Mouse (Mus musculus): ENCODE measurements around the gene Pcyt2.

Gene Pcyt2

DNA sequence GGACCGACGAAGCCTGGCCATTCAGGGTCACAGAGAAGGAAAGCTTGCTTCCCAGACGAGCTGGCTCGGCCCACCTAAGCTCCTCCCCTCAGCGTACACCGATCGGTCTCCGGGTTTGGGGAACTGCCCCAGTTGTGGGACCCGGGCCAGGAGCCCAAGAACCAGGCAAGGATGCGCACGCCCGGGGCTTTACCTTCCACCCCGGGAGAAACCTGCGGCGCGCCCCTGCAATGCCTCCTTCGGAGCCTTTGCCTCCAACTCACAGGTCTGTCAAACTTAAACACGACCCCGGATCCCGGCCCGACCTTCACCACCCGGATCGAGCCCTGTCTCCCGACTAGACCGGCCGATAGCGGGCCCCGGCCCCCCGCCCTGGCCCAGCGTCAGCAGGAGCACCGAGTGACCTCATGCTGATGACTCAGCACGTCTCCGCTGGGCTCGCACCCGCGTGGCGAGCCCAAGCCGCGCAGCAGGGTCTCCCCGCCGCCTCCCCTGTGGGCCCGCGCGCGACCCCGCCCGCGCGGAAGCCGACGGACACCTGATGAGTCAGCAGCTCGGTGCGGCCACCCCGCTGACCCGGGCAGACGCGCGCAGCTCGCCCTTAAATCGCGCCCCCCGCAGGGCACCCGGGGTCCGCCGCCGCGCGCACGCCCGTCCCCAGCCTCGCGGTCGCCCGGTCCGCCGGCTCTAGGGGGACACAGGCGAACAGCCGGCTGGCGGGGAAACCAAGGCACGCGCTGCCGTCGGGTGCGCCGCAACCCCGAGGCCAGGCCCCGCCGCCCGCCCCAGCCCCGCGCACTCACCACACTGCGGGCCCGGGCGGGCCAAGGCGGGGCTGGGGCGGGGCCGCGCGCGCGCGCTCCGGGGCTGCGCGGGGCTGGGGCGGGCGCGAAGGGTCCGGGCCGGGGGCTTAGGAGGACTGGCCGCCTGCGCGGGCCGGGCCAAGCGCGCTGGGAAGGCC, 15.1 kb upstream of the Pcyt2 start:
- DNase-seq = peak; percentile 67 to 76

DNA sequence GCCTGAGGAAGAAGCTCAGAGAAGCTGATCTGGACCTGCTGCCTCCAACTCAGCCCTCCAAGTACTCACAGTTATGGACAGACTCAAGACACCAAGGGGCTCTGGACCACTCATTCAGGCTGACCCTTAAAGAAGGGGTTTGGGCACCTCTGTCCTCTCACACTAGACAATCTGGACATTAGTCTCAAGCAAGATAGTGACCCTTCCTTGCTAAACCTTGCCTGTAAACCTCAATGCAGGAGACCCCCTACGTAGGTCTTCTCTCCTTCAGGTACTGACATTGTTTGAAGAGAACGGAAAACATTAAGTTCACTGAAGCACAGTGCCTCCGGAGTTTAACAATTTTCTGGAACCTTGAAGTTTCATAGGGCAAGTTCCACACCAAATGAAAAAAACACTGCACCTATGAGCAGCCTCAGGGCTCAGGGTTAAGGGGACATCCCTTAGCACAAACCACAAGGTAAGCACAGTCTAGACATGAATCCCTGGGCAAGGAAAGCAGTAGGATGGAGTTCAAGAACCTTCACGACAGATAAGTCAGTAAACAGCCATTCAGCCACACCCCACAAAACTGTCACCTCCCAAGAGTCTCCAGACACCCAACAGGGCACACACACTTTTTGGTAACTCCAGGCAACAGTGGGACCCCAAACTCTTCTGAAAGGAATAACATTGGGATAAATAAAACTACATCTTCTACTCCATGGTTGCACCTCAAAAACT, 14.2 kb upstream of the Pcyt2 start:
- no peak for DNase-seq

DNA sequence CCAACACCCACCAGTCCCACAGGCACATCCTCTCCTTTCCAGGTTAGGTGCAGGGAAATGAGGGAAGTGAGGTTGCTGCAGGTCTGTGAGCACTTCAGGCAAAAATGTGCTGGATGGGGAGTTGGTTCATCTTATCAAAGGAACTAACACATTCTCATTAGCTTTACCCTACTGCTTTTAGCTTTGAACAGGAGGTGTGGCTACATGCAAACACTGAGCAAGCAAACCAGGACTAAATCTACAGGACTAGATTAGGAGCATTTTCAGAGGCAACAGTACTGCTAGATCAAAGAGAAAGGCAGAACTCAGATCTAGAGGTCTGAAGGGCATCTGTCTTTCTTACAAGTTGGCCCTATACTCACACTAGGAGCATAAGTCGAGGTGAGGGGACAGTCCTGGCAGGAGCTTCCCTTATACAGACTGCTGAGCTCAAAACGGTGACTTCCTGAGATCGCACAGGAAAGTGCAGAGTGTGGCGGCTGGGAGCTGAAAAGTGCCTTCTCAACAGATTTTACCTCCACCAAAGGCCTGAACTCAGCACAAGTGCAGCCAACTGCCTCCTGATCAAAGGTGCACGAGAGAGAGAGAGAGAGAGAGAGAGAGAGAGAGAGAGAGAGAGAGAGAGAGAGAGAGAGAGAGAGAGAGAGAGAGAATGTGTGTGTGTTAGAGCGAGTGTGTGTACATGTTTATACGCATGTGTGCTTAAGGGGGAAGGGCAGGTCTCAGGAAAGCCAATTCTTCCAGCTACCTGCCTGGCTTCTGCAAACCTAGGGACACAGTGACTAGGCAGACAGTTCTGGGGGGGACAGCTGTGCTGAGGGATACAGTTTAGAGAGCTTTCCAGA, 13.4 kb upstream of the Pcyt2 start:
- peak in 1 of 2 experiments; percentile 8 for DNase-seq

DNA sequence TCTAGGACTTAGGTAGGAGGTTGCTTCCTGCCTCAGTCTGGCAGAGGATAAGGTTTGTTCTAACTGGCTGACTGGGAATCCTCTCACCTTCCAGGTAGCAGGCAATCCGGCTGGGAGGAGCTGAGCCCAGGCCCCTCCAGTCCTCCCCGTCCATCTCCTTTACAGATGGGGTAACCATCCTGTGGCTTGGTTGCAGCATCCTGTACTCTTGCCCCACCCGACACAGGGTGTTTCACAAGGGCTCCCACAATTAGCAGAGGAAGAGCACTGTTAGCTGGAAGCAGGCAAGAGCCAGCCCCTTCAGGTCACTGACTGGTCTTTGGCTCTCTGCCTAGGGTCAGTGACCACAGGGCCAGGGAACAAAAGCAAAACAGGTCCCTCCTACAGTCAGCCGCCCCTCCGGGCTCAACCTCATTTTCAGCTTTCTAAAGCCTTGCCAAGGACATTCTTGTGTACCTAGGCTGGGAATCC, 12.7 kb upstream of the Pcyt2 start:
- DNase-seq = peak in 1 of 2 experiments; percentile 16

DNA sequence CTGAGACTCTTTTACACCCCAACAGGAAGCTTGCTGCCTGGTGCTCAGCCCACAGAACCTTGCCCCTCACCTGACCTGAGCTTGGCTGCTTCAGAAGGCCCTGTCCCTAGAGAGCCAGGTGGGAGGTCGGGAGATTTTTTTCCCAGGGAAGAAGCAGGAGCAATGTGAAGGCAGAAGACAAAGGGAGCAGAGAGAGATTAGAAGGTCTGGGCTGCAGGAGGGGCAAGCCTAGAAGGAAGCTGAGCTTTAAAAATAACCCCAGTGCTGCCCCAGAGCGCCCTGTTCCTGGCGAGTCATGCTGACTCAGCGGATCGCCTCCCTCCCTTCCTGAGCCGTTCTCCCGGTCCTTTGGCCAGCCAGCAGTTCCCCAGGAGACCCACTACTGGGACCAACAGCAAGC, 12.2 kb upstream of the Pcyt2 start:
- DNase-seq = no peak

DNA sequence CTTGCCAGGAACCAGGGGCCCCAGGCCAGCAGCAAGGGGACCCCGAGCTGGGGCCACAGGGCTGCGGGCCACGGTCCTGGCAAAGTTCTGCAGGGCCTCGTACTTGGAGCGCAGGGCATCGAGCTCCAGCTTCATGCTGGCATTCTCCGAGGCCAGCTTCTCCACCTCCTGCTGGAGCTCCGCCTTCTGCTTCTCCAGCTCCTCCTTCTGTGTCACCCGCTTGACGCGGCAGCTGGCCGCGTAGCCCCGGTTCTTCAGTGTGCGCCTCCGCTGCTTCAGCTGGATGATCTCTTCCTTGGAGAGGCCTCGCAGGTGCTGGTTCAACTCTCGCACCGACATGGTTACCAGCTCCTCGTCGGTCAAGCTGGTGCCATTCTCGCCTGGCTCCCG, 11.6 kb upstream of the Pcyt2 start:
- peak in 1 of 2 experiments; percentile 37 for DNase-seq

DNA sequence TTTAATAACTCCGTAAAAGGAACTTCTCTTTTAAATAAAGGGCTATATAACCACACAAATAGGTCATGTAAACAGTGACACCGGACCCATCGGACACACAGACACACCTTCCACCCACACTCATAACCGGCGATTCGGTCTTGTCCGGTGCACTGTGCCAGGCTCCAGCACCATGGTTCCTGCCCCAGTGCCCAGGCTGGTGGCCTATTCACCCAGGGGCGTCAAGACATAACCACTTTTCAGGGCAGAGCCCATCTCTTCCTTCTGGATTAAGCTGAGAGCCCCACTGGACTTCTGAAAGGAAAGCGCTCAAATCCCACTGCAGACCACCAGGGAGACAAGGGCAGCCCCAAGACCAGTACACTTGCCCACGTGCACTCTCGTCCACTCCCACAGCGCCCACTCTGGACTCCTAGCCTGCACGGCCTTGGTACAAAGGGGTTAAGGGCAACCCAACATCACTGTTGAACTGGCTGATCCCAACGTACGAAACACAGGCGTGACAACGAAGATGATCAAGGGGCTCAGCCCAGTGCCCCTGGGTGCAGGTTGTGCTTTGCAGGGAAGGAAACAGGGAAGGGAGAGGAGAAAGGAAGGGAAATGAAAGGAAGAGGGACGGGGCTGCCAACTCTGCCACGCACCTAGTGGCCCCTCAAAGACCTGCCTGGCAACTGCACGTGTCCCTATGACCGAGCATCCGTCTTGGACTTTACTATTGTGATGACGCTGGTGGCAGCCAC, 11.0 kb upstream of the Pcyt2 start:
- DNase-seq = peak in 1 of 2 experiments; percentile 10

DNA sequence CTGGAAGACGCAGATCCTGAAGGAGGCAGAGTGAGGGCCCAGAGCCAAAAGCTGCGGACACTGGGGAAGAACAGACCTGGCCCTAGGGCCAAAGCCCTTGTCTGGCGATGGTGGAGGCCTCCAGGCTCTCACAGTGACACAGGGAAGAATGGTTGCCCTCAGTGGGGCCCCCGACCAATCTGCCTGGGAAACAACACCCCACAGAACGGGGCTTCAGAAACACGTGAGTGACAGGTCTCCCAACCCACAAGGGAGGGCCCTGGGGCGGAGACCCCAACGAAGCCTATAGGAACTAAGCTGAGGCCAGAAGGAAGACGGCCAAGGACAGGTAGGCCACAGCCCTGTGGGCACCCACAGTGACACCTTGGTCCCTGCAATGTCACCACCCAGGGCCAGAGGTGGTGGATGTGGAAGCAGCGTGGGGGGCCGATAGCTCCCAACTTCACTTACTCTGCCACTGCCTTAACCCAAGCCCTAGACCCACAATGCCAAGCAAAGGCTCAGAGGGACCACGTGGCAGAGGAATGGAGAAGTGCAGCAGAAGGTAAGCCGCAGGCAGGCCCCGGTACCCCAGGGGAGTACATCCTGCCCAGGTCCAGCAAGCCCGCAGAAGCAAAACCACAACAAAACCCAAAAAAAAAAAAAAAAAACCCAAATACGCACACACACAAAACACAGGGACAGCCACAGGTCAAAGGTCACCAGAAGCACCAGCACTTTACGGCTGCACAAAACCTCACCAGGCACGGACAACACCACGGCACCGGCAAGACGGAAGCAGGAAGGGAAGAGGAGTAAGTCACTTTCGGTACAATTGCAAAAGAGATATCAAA, 9.9 kb upstream of the Pcyt2 start:
- DNase-seq = peak in 1 of 2 experiments; percentile 32

DNA sequence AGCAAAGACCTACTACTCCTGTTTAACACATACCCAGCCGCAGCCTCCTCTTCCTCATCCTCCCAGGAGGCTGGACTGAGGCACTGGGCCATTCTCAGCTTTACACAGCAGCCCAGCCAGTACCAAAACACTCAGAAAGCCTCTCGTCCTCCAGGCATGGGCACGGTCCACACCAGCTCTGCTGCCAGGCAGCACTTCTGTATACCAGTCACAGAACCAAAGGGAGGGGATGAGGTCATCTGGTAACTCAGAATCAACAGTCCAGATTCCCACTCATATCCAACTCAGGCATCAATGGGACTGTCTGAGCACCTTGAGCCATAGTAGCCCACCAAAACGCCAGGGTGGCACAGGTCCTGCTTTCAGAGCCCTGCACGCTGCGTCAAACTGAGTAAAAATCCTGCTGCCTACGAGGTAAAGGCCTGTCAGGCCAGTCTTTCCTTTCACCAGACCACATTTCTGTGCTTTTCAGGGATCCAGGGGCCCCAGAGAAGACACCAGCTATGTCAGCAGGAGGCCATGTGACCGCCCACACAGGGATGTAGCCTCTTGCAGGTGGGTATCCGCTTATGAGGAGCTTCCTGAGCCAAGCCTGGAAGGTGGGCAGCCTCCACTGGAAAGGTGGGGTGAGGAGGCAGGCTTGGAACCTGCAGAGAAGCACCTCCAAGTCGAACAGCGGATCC, 9.2 kb upstream of the Pcyt2 start:
- peak in 1 of 2 experiments; percentile 16 for DNase-seq

DNA sequence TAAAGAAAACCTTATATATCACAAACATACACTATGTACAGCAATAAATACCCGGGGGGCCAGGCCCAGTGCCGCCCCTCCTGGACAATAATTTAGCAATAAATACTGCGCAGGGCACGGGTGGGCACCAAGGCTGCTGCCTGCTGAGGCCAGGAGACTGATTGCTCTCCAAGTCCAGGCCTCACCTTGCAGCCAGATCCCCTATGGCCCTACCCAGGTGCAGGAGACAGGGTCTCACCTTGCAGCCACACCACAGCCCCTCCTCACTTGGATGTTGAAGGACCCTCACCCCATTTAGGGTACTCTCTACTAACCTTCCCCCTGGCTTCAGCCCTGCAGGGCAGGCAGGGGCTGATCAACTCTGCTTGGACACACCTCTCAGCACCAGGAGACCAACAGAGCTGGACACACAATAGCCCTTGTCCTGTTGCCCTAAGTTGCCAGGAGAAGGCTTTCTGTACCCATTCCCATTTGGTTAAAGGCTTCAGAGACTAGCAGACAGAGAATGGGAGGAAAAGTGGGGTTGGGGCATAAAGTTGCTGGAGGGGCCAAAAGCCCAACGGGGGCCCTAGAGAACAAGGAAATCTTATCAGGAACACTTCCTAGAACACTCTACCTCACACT, 7.5 kb upstream of the Pcyt2 start, which contains the start of gene Sirt7:
Gene Sirt7, minus strand, starts transcription at position 89 of the 624 bp plus-strand sequence.
- no peak for DNase-seq

DNA sequence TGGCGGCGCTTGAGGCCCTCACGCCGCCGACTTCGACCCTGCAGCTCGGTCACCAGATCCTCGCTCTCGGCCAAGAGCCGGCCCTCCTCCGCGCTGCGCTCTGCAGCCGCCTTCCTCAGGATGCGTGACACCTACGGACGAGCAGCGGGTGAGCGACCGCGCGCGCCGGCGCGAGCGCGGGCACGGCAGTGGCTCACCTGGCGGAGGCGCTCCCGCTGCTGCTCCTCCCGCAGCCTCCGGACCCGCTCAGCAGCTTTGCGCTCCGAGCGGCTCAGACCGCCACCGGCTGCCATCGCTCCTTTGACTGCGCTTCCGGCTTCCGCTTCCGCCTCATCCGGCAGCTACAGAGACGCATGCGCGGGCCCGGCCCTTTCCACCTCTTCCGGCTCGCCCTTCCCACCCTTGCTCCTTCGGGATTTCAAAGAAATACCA, 7.0 kb upstream of the Pcyt2 start:
- peak; percentile 87 to 92 for DNase-seq

DNA sequence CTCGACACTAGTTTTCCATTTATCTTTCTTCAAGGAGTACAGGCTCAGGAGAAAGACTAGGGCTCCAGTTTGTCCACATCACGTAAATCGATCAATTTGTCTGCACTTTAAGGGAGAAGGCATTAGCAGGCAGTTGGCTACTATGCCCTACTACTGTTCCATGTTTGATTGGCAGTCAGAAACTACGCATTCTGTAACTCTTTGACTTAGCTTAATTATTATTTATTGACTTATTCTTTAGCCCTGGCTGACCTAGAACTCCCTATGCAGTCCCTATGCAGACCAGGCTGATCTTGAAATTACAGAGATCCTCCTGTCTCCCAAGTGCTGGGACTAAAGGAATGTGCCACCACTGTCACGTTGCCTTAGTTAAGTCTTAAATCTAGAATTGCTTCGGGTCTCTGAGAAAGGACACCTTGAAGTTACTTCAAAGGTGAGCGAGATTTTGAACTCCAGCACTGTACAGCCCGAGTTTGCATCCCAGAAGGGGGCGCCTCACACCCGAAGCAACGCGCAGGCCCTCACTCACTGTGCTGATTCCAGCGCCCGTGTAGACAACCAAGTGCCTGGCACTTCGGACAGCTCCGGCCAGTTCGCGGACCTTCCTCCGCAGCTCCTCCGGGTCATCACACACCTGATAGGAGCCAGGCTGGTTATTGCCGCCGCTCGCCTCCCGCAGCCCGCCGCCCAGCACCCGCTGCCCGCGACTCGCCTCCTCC, 6.4 kb upstream of the Pcyt2 start:
- DNase-seq = peak; percentile 60 to 73

DNA sequence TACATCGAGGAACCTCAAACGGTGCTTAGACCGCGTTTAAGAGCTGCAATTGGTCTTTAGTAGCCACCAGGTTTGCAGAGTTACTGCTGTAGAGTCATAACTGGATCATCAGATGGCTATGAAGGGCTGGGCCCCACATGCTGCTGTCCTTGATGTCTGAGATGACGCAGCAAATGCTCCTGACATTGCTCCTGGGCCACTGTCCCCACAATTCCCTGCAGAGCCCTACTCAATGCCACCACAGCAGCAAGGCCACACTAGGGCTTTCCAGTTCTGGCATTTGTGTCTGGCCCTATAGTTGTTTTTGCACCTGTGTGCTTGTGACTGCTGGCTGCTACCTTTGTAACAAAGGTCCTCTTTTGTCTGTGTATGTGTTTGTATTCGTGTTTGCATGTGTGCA, 5.1 kb upstream of the Pcyt2 start:
- no peak for DNase-seq

DNA sequence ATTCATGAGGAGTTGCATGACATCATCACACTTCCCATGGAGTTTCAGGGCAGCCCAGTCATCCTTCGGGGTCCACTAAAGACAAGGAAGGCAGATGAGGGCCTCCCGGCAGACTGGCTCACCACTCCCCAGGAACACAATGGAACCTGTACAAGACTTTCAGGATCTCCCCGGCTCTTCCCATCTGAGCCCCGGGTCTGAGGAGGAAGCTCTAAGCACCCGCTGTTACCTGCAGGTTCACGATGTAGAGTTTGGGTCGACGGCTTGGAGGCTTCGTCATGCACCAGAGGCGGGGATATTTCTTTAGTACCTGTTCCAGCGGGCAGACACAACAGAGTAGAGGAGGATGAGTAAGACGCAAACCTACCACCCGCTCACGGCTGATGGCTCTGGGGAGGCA, 2.5 kb upstream of the Pcyt2 start:
- no peak for DNase-seq

DNA sequence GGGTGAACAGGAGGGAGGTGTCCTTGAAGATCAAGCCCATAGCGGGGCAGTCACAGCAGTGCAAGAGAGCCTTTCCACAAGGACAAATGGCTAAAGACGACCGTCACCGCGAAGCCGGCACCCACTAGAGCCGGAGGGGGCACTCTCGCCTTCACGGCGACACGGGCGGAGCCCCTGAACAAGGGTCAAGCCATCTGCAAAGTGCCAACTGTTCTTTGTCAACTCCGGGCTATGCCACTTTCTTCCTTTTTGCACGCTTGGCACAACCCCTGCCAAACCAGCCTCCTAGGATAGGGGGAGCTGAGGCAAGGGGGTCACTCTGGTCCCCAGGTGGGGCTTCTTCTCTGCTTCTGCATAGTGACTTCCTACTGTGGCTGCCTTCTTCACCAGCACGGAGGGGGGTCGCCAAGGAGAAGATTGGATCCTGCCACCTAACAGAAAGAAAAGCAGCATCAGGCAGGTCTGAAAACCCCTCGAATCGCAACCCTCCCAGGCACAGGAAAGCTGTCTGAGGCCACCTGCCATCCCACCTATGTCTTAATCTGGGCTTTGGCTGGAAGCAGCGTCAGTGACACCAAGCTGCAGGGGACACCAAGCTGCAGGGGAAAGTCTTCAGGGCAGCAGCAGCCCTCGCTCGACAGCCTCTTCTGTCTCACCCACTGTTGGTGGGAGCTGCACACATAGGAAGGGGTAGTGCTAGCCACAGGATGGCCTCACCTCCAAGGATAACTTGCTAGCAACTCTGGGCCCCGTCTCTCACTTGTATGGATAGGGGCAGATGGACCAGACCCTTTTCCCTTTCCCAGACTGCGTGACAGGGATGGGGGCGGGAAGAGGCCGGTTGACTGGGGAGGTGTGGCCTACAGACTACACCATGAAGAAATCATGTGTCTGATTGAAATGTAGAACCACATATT, 1.1 kb upstream of the Pcyt2 start:
- DNase-seq = peak in 1 of 2 experiments; percentile 22

DNA sequence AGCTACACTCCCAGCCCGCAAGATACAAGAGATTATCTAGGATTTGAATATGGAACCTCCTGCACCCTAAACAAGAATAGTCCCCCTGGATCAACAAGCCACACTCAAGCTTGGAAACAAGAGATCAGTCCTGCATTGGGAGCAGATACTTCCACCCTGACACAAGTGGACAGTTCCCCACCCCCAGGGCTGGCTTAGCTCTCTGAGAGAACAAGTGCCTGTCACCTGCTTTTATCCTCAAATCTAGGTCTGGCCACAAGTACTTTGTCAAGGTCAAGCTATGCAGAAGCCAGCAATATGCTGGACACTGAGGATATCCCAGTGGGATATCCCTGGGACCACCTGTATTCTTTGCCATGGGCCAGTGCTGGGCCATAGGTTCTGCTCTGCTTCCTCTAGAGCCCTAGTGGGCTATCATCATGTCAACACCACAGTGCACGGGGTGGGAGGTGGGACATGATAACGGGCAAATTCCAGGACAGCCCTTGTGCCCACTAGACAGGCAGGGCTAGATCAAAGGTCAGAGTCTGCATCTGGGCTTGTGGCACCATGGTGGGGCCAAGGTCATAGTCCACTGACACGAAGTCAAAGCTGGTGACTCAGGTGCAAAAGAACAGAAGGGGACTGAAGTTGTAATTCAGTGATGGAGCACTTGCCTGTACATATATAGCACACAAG, 980 bp downstream of the Pcyt2 start:
- DNase-seq = no peak

DNA sequence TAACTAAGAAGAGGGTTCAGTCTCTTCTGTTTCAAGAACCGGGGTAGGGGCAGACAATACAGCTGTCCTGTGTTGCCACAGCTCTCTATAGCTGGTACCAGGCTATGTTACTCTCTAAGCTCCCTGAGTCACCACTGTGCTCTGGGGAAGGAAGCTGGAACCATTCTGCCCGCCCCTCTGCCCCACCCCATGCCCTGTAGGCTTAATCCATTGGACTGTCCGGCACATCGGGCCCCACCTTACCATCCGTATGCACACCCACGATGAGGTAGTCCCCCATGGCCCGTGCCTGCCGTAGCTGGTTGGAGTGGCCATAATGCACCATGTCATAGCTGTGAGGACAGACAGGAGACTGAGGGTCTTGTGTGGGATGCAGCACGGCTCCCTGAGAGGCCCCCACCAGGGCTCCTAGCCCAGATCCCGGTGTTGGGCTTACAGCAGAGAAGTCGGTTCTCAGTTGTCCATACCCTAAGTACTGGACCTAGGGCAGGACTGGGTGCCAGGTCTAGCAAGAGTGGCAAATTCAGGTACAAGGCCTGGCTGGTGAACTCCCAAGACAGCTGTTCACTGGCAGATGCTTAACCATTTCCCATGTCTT, 2.0 kb downstream of the Pcyt2 start:
- no peak for DNase-seq
